Mouse (Mus musculus): Measurements from ENCODE around the gene Plekhh2.

DNA sequence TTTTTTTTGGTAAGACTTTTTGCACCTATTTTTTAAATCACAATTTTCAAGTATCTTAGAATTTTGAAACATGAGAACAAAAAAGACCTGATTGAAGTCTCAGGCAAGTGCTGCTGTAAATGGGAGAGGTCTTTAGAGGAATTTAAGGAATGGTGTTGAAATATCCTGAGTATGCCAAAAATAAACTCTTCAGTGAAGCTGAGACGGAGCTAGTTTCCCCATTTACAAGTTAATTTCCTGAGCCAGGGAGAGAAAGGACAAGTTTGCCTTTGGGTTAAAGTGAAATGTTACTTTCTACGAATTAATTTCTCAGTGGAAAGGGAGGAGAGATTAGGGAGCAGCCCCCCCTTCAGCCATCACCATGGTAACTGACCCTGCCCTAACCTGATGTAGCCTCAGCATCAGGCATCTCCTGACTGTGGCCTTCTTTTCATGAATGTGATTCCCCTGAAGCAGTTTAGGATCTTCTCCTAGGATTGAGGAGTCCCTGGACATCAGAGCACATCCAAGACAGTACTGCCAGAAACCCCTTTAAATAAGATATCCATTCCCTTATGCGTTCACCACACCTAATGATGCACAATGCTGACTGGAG lies 18.6 kb downstream of the Plekhh2 start:
- TF ChIP-seq POLR2A (IDR thresholded peaks at IDR 0.05; ENCODE audit: borderline replicate concordance, low read depth, low read length) (no peak), CTCF (IDR thresholded peaks at IDR 0.05; ENCODE audit: low read depth, low read length) (no peak)

Data from bone marrow macrophage, adult 2 months (primary cell).